Mouse (Mus musculus) midbrain, postnatal 0 days (tissue): Measurements from ENCODE around the gene Snx32. TPM values are rescaled to one million over a fixed set of nuclear protein-coding genes. Genes with fewer than 3 reads are reported as not detected.

Experiments
- ATAC-seq: fragments of 200-750 bp; cut with Nextera tagmentation; 2 replicates; pipeline ENCODE4 v1.8.0; 2017; ENCODE audit warnings: moderate number of reproducible peaks, mild to moderate bottlenecking, moderate TSS enrichment, moderate library complexity; ENCODE audit not compliant: low FRiP score
- DNase-seq: peaks from one replicate; pipeline ENCODE4 v3.0.0-alpha.2; 2015; ENCODE audit warnings: low spot score
- H3K27ac ChIP-seq: fragments of 300-500 bp; sonication (generic); 2 replicates; pipeline ENCODE4 v1.5.1; 2014; ENCODE audit warnings: low read depth, mild to moderate bottlenecking, low read length, mixed read lengths
- H3K27me3 ChIP-seq: fragments of 300-500 bp; sonication (generic); 2 replicates; pipeline ENCODE4 v1.6.1; 2014; ENCODE audit warnings: low read length, control low read depth, mixed read lengths; ENCODE audit not compliant: insufficient read depth
- H3K36me3 ChIP-seq: fragments of 300-500 bp; sonication (generic); 2 replicates; pipeline ENCODE4 v1.6.1; 2014; ENCODE audit warnings: low read length, control low read depth, mixed read lengths; ENCODE audit not compliant: insufficient read depth
- H3K4me1 ChIP-seq: fragments of 300-500 bp; sonication (generic); 2 replicates; pipeline ENCODE4 v1.6.1; 2014; ENCODE audit warnings: mild to moderate bottlenecking, control low read depth, antibody characterized with exemption, low read length, mixed read lengths; ENCODE audit not compliant: insufficient read depth
- H3K4me2 ChIP-seq: fragments of 300-500 bp; sonication (generic); 2 replicates; pipeline ENCODE4 v1.6.1; 2014; ENCODE audit warnings: low read depth, mild to moderate bottlenecking, low read length, mixed read lengths; ENCODE audit not compliant: poor library complexity, severe bottlenecking
- H3K4me3 ChIP-seq: fragments of 300-500 bp; sonication (generic); 2 replicates; pipeline ENCODE4 v1.5.1; 2014; ENCODE audit warnings: low read depth, mild to moderate bottlenecking, low read length, moderate library complexity
- H3K9ac ChIP-seq: fragments of 300-500 bp; sonication (generic); replicated peaks from 2 replicates; pipeline ENCODE4 v1.6.1; 2014; ENCODE audit warnings: mild to moderate bottlenecking, low read length, moderate library complexity, mixed read lengths; ENCODE audit not compliant: poor library complexity, severe bottlenecking
- H3K9me3 ChIP-seq: fragments of 300-500 bp; sonication (generic); 2 replicates; pipeline ENCODE4 v1.6.1; 2016; ENCODE audit warnings: low read length, control low read depth
- CTCF ChIP-seq: IDR thresholded peaks from 2 replicates; pipeline ENCODE4 v1.5.1; 2016; ENCODE audit warnings: antibody characterized with exemption, mild to moderate bottlenecking
- WGBS: fragments of 180-500 bp; shearing (Covaris S2); extraction: QIAGEN DNeasy Blood & Tissue Kit; methylation state at CpG from one replicate; pipeline ENCODE4 v1.1.7; 2014; 5-methylcytosine and 5-hydroxymethylcytosine counted together
- polyA plus RNA-seq: library from polyadenylated mRNA; unstranded; fragments of >200 nt; fragmentation: Nextera tagmentation; extraction: Ambion mirVana; gene quantifications from 2 replicates; pipeline ENCODE4 v1.2.1, GENCODE M21; 2015
- total RNA-seq: library from RNA; depleted of rRNA; stranded (reverse); fragments of >200 nt; gene quantifications from 2 replicates; pipeline ENCODE4 v1.2.3, GENCODE M21; 2014

The Snx32 gene
- total and polyA plus RNA-seq, 2 experiments from 2014 or later, result 86.2 to 88.7 TPM

DNA sequence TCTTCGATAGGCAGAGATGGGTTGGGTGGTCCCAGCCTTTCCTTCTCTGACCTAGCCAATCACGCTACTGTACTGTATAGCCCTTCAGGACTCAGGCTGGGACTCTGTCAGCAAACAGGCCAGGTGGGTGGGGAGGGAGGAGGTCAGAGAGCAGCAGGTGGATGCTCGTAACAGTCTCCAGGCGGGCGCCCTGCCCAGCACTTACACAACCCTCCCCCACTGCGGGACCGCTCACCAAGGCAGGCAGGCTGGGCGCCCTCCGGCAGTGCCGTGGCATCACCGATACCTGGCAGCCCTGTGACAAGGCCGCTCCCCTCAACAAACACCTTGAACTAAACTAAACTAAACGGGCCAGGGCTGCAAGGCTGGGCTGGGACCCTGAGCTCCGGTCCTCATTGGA, 43.9 kb upstream of the Snx32 start:
- 85% methylated on average over 14 of the region's 14 CpGs for WGBS
- no peak for ATAC-seq
- H3K9ac ChIP-seq, result no peak overlapping the region
- H3K36me3 ChIP-seq, result peaks cover 3% of the 10 kb centered on the region; the same call in 1 of the 2 replicates
- no peak overlapping the region for H3K4me3 ChIP-seq
- no peak for DNase-seq
- H3K4me2 ChIP-seq, result no peak overlapping the region
- H3K27me3 ChIP-seq, result peaks cover 27% of the 10 kb centered on the region
- H3K4me1 ChIP-seq, result no peaks in the 10 kb centered on the region
- TF ChIP-seq CTCF, result no peak
- no peak overlapping the region for H3K27ac ChIP-seq
- H3K9me3 ChIP-seq, result no peaks in the 10 kb centered on the region

DNA sequence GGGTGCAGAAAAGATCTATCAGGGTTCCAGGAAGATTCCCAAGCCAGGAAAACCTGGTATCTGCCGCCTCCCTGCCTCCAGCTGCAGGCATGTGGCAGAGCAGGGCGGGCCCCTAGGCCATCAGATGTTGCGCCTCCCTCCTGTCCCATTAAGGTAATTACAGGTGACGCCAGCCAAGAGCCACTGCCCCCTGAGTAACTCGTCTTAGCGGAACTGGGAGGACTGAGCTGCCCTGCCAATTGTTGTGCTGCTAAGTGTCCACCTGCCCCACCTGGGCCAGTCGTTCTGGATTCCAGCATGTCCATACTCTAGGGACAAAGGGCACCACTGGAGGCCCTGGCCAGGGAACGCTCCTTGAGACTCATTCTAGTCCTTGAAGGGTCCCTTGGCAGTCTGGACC, 43.5 kb upstream of the Snx32 start:
- ATAC-seq (no peak), DNase-seq (no peak)
- Histone ChIP-seq H3K4me1 (no peaks in the 10 kb centered on the region), H3K36me3 (peaks cover 3% of the 10 kb centered on the region; the same call in 1 of the 2 replicates), H3K4me2 (no peak overlapping the region), H3K27ac (no peak overlapping the region), H3K27me3 (peaks cover 22% of the 10 kb centered on the region), H3K9ac (no peak overlapping the region), H3K9me3 (no peaks in the 10 kb centered on the region), H3K4me3 (no peak overlapping the region)
- 58% methylated on average over 8 of the region's 8 CpGs for WGBS
- TF ChIP-seq CTCF, result no peak

DNA sequence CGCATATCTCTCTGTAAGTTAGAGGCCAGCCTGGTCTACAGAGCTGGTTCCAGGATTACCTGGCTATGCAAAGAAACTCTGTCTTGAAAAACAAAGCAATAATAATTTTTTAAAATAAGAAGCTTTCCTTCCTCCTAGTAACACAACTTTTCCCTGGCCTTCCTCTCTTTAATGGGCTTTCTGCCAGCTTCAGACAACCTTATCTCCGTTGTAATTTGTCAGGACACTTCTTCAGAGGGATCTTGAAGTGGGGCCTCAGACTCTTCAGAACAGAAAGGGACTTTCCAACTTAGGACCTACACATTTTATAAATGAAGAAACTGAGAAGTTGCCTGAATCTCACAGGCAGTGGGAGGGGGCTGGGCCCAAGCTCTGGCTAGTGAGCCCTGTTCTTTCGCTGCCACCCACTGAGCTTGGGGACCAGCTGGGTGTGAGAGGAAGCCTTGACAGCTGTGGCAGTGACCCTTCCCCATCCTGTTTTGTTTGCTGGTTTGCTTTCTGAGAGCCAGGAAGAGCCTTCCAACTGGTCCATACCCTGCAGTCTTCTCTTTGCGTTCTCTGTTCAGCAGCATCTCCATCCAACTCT, 37.2 kb upstream of the Snx32 start:
- H3K4me3 ChIP-seq, result no peak overlapping the region
- H3K9me3 ChIP-seq, result no peaks in the 10 kb centered on the region
- H3K27me3 ChIP-seq, result no peaks in the 10 kb centered on the region
- no peak overlapping the region for H3K4me2 ChIP-seq
- DNase-seq (no peak), ATAC-seq (no peak)
- peaks cover 3% of the 10 kb centered on the region; the same call in 1 of the 2 replicates for H3K36me3 ChIP-seq
- TF ChIP-seq CTCF, result no peak
- no peak overlapping the region for H3K9ac ChIP-seq
- H3K27ac ChIP-seq, result no peak overlapping the region
- H3K4me1 ChIP-seq, result no peaks in the 10 kb centered on the region
- WGBS, result 81% methylated on average over 4 of the region's 4 CpGs

DNA sequence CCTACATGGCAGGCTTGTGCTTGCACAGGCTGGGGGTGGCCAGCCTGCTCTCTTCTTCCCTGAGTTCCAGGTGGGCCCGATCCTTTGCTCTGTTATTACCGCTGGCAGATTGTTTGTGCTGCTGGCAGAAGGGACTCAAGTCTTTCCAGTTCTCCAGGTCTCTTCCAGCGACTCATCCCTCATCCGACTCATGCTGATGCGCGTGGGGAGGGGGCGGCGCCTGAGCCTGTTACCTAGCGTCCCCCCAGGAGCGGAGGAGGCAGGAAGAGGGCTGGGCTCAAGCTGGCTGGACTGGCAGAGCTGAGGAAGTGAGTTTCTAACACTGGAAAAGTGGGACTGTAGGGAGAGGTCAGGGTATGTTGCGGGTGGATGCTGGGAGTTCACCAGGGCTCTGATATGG, 33.7 kb upstream of the Snx32 start:
- ATAC-seq (no peak), DNase-seq (no peak)
- no peak overlapping the region for H3K4me2 ChIP-seq
- TF ChIP-seq CTCF, result no peak
- no peak overlapping the region for H3K4me3 ChIP-seq
- 62% methylated on average over 11 of the region's 11 CpGs for WGBS
- no peaks in the 10 kb centered on the region for H3K4me1 ChIP-seq
- H3K27me3 ChIP-seq, result no peaks in the 10 kb centered on the region
- no peaks in the 10 kb centered on the region for H3K9me3 ChIP-seq
- no peaks in the 10 kb centered on the region for H3K36me3 ChIP-seq
- H3K27ac ChIP-seq, result no peak overlapping the region
- H3K9ac ChIP-seq, result no peak overlapping the region

DNA sequence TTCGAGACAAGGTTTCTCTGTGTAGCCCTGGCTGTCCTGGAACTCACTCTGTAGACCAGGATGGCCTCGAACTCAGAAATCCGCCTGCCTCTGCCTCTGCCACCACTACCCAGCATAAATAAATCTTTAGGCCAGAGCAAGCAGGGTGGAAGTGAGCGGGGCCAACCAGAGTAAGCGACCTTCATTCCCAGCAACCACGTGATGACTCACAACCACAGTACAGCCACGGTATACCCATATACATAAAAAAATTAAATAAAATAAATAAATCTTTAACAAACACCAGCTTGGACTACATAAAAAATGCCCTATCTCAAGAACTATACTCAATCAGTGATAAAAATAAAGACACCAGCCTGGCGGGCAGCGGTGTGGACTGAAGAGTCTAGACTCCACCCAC, 33.0 kb upstream of the Snx32 start:
- no peak for DNase-seq
- H3K4me1 ChIP-seq, result no peaks in the 10 kb centered on the region
- no peaks in the 10 kb centered on the region for H3K36me3 ChIP-seq
- no peaks in the 10 kb centered on the region for H3K27me3 ChIP-seq
- H3K9me3 ChIP-seq, result no peaks in the 10 kb centered on the region
- H3K4me2 ChIP-seq, result no peak overlapping the region
- no peak overlapping the region for H3K27ac ChIP-seq
- H3K4me3 ChIP-seq, result no peak overlapping the region
- TF ChIP-seq CTCF, result no peak
- 91% methylated on average over 9 of the region's 9 CpGs for WGBS
- H3K9ac ChIP-seq, result no peak overlapping the region
- ATAC-seq, result no peak

DNA sequence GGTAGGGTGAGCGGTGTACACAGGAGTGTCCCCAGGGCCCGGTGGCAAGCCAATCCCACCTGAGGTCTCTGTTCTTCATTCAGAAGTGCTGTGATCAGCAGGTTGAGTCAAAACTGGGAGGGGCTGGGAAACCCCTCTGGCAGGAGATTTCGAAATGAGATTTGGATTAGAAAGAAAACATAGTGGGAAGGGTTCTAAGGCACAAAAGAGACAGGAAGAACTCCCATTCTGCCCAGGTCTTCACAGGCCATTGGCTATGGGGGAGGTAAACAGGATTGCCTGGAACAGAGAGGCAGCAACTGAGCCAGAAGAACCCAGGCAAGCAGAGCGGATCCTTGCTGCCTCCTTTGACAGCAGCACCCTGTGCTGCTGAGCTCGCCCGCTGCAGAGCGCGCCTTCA, 28.4 kb upstream of the Snx32 start:
- H3K4me2 ChIP-seq, result no peak overlapping the region
- no peak overlapping the region for H3K4me3 ChIP-seq
- no peak for ATAC-seq
- no peaks in the 10 kb centered on the region for H3K9me3 ChIP-seq
- no peak overlapping the region for H3K27ac ChIP-seq
- no peak overlapping the region for H3K9ac ChIP-seq
- no peaks in the 10 kb centered on the region for H3K36me3 ChIP-seq
- 64% methylated on average over 8 of the region's 8 CpGs for WGBS
- no peak for DNase-seq
- no peaks in the 10 kb centered on the region for H3K4me1 ChIP-seq
- TF ChIP-seq CTCF, result no peak
- no peaks in the 10 kb centered on the region for H3K27me3 ChIP-seq
